Mouse (Mus musculus): Measurements from ENCODE around the gene Gm2026. TPM values are rescaled to one million over a fixed set of nuclear protein-coding genes. Genes with fewer than 3 reads are reported as not detected.
"Not testable (repeated sequence)": the region's sequence is repeated elsewhere in the genome, so short reads cannot be mapped to it uniquely, and the experiment has no call there.

The Gm2026 gene
- polyA plus RNA-seq (2012; rRNA removed) = 15.3 and 16.9 TPM in 2 replicates

DNA sequence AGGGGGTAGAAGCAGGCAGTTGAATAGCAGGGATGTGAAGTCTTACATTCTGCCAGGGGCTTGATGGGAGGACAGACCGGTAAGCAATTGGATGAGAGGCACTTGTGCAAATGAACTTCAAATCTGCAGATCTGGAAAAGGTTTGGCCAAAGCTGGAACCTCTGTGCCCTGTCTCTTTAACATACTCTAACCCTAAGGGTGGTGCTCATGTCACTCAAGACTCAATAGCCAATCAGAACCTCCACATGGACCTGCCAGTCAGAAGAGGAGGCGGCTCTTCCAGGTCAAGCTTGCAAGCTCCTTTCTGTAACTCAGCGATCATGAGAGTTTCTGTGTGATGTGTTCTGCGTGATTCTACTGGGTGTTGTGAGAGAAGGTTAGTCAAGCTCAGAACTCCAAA is at the start of gene Gm2026:
Gene Gm2026, plus strand, starts transcription at position 301 of the 400 bp plus-strand sequence.
- not testable (repeated sequence) for H3K4me3 ChIP-seq (ENCODE audit: insufficient read depth, low read length); H3K27ac ChIP-seq (ENCODE audit: insufficient read depth, low read length); H3K4me1 ChIP-seq (ENCODE audit: control insufficient read depth, insufficient read depth, low read length)

DNA sequence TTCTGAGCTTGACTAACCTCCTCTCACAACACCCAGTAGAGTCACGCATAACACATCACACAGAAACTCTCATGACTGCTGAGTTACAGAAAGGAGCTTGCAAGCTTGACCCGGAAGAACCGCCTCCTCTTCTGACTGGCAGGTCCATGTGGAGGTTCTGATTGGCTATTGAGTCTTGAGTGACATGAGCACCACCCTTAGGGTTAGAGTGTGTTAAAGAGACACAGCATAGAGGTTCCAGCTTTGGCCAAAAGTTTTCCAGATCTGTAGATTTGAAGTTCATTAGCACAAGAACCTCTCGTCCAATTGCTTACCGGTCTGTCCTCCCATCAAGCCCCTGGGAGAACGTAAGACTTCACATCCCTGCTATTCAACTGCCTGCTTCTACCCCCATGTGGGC is 34.1 kb upstream of the Gm2026 start, which contains the start of gene Zfp966:
Gene Zfp966, minus strand, starts transcription at position 101 of the 400 bp plus-strand sequence.
- H3K4me3 ChIP-seq (ENCODE audit: insufficient read depth, low read length); H3K4me1 ChIP-seq (ENCODE audit: control insufficient read depth, insufficient read depth, low read length): not testable (repeated sequence)

More for the DNA sequence above, 34.1 kb upstream of the Gm2026 start, which contains the start of gene Zfp966:
- not testable (repeated sequence) for H3K27ac ChIP-seq (ENCODE audit: insufficient read depth, low read length)

Other genes with a start within 250 kb of the Gm2026 start
- not detected in 2 replicates for gene Gm2007, start 223.8 kb upstream of the Gm2026 start, polyA plus RNA-seq (2012; rRNA removed)
- 5.9 and 6.8 TPM in 2 replicates for gene Gm14288, start 164.2 kb upstream of the Gm2026 start, polyA plus RNA-seq (2012; rRNA removed)
- 8.2 and 9.1 TPM in 2 replicates for gene Gm6710, start 96.1 kb upstream of the Gm2026 start, polyA plus RNA-seq (2012; rRNA removed)
- 3.4 and 3.8 TPM in 2 replicates for gene Zfp966, start 34.2 kb upstream of the Gm2026 start, polyA plus RNA-seq (2012; rRNA removed)
- gene Gm2004, start 184.5 kb downstream of the Gm2026 start, polyA plus RNA-seq (2012; rRNA removed) = 5.6 and 7.9 TPM in 2 replicates